Mouse (Mus musculus) hematopoietic stem cell, adult 5-6 weeks (primary cell): Measurements from ENCODE around the gene Gm10134. TPM values are rescaled to one million over a fixed set of nuclear protein-coding genes. Genes with fewer than 3 reads are reported as not detected.

Experiments
- ATAC-seq, 2 experiments: fragments of 125-278 bp in 1 of 2; replicated peaks in 1 of 2; 2 replicates each; pipeline ENCODE4 v1.8.0; 2016 to 2017; ENCODE audit warnings: inconsistent platforms in 2 of 2, mild to moderate bottlenecking in 2 of 2, moderate number of reproducible peaks in 2 of 2, low read depth in 1 of 2, moderate TSS enrichment in 1 of 2; ENCODE audit not compliant: low FRiP score in 2 of 2, poor library complexity in 2 of 2, severe bottlenecking in 2 of 2, insufficient read depth in 1 of 2, low TSS enrichment in 1 of 2
- total RNA-seq: library from RNA; stranded (forward); fragments of 172-1452, 232-1000 nt; gene quantifications from 2 replicates; pipeline ENCODE4 v1.2.3, GENCODE M21; 2017

The Gm10134 gene
- total RNA-seq, 1 experiment from 2014 or later: not detected

DNA sequence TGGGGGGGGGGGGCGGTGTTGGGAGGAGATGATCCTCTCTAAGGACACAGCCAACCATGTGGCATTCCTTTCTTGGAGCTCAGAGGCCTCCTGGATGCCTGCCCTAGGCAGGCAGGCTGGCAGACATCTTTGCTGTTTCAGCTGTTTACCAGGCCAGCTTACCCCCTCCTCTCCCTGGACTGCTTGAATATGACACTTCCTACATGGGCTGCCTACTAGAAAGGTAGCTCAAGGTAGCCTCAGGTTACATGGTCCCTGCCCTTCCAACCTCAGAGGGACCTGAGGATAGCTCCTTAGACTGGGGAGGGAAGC, 32.9 kb downstream of the Gm10134 start:
- ATAC-seq: no peak

DNA sequence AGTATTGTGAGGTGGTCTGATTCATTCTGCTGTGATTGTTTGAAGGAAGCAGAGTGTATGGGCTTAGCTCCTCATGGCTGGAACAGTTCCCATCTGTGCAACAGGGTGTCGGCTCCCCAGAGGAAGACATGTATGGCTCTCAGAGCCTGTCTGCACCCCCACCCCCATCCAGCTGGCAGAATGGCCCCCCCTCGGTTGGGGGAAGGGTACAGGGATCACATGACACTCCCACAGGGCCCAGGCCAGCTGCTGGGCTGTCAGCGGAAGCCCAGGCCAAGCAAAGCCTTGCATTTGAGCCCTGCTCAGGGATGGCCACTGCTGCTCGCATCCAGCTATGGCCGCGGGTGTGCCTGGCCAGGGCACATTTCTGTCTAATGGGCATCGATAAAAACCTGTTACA, 33.3 kb downstream of the Gm10134 start:
- no peak for ATAC-seq

DNA sequence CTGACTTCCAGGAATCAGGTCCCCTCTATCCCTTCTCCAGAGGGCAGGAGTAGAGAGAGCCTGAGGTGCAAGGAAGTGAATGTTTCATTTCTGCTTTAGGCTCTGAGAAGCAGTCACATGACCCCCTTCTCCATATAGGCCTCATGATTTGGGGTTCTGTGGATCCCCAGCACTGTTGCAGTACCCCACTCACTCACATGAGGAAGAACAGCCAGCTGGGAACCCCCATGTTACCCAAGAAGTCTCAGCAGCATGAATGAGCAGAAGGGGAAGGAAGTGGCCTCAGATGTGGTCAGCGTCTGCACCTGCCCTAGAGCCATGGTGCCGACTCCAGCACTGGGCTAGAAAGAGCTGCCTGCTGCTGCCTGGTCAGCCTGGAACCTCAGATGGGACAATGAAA, 34.1 kb downstream of the Gm10134 start:
- ATAC-seq: peak; percentile 93 to 96

DNA sequence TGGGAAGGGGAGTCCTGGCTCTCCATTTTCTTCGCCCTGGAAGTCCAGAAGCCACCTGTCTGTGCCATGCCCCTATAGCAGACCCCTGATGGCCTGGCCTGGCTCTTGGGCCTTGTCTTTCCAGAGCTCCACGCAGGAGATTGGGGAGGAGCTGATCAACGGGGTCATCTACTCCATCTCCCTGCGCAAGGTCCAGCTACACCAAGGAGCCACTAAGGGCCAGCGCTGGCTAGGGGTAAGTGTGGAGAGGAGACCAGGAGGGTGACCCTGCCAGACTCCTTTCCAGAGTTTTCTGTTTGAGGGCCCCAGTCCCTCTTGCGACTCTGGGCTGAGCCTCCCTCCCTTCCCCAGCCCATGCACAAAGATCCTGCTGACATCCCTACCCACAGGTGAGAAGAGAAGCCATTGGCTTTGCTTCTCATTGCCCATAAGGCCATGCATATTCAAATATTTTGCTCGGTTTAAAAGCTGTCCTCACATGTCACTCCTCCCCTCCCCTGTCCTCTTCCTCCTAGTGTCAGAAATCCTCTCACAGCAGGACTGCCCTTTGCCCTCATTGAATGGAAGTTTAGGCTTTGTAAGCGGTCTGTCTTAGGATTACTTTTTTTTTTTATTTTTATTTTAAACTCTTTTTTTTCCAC, 34.8 kb downstream of the Gm10134 start:
- ATAC-seq: no peak

DNA sequence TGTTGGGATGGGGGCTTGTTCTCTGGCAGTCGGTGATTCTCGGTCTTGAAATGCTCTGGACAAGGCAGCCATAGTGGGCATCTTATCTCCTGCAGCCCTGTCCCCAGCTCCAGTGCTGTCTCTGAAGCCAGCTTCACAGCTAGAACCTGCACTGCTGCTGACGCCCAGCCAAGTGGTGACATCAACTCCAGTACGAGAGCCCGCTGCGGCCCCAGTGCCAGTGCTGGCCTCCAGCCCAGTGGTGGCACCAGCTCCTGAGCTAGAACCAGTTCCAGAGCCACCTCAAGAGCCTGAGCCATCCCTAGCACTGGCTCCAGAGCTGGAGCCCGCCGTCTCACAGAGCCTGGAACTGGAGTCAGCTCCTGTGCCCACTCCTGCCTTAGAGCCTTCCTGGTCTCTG, 38.0 kb downstream of the Gm10134 start:
- no peak for ATAC-seq

DNA sequence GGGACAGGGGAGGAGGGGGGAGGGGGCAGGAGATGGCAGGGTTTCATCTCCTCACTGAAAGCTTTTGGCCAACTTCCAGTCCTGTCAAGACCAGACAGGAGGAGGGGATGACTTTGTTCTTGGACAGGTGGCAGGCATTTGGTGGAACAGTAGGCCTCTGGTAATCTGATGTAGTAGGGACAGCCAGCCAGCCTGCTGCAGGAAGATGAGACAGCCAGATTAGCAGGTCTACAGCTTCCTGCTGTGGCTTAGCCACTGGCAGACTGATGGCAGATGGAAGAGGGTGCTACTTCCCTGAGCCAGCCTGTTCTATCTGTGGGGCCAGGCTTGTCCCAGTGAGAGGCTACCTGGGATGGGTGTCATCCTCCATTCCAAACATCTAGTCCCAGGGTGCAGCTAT, 40.1 kb downstream of the Gm10134 start:
- 0 out of 4 replicates have a peak, but pooled peaks of 1 of the 2 experiments have one; percentile 15 for ATAC-seq

DNA sequence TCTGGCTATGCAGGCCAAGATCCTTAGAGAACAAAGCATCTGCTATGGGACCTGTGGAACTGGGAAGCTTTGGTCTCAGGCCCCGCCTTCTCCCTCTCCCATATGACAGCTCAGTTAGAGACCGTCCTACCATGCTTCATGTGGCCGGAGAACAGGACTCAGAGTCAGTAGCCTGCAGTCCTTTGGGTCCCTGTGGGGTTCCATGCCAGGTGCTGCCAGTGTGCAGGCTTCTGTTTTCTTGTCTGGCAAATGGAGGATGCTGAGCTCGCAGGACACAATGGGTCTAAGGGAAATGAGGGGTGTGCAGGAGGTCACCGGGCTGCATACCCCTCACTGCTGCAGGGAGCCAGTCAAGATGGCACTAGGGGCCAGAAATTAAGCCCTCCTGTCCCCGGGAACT, 40.7 kb downstream of the Gm10134 start:
- no peak for ATAC-seq

DNA sequence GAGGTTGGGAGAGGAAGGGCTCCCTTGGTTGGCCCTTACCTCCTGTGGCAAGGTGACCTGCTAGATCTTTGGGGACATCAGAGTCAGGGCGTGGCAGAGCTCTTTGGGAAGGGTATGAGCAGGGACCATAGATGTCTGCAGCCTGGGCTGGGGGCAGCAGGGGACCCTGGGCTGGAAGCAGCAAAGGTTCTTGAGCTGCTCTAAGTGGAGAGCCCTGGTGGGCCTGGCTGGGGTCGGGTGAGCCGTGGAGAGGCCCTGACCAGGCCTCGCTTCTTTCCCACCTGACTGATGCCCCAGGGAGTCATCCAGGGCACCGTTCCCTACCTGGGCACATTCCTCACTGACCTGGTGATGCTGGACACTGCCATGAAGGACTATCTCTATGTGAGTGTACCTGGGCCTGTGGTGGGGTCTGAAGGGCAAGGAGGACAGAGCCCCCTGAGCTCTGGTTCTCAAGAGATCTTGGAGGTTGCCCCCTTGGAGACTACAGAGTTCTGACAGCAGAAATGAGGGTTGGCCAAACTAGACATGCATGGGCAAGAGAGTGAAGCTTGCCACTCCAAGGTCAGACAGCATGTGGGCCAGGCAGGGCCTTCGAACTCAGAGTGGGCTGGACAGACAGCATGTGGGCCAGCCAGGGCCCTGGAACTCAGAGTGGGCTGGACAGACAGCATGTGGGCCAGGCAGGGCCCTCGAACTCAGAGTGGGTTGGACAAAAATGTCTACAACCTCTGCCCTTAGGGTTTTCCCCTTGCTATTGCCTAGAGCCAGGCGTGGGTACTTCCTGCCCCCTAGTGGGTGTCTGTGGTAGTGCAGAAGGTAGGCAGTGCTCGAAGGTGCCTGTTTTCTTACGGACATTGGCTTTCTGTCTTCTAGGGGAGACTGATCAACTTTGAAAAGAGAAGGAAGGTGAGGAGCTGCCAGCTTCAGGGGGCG, 41.6 kb downstream of the Gm10134 start:
- peak; percentile 80 to 86 for ATAC-seq

DNA sequence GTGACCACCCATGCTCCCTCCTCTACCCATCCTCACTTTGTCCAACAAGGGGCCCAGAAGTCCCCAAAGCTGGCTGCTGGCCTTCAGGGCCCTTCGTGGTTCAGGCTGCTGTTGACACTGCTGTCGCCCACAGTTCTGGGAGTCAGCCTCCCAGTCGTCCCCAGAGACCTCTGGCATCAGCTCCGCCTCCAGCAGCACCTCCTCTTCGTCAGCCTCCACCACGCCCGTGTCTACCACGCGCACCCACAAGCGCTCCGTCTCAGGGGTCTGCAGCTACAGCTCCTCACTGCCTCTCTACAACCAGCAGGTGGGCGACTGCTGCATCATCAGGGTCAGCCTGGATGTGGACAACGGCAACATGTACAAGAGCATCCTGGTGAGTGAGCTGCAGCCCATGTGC, 43.3 kb downstream of the Gm10134 start:
- ATAC-seq: no peak

DNA sequence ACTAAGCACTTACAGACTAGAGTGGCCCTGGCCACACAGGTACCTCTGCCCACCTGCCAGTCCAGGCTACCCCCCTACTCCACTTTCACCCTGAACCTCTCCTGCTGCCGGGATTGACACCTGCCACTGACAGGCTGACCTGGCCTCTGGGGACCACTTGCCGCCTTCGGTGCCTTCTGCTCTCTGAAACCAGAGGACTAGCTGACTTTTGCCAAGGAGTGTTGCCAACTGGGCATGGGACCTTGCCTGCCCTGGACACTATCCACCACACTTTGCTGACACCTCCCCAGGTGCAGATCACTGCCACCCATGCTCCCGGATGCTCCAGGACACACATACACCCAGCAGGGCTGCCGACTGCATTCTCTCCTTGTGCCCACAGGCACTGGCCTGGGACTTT, 46.4 kb downstream of the Gm10134 start:
- ATAC-seq: no peak

Other genes starting within 250 kb of the Gm10134 start
- 8.6 and 11.7 TPM in 2 replicates for gene Ppp1r26, start 59.3 kb upstream of the Gm10134 start, total RNA-seq
- gene 1700007K13Rik, start 39.8 kb upstream of the Gm10134 start, total RNA-seq: not detected in 2 replicates
- gene Mrps2, start 38.0 kb upstream of the Gm10134 start, total RNA-seq: 26.6 and 31.9 TPM in 2 replicates
- gene Gbgt1, start 9.2 kb upstream of the Gm10134 start, total RNA-seq: not detected in 2 replicates
- gene Ralgds, start 7.0 kb downstream of the Gm10134 start, total RNA-seq: 12.0 and 20.9 TPM in 2 replicates
- not detected in 2 replicates for gene Cel, start 57.3 kb downstream of the Gm10134 start, total RNA-seq
- gene Gtf3c5, start 77.7 kb downstream of the Gm10134 start, total RNA-seq: 15.8 and 31.2 TPM in 2 replicates
- gene Gfi1b, start 115.9 kb downstream of the Gm10134 start, total RNA-seq: 16.4 and 23.5 TPM in 2 replicates
- gene Tsc1, start 135.1 kb downstream of the Gm10134 start, total RNA-seq: 22.8 and 23.5 TPM in 2 replicates
- 1.4 and 3.1 TPM in 2 replicates for gene Spaca9, start 193.6 kb downstream of the Gm10134 start, total RNA-seq
- 0.15 and 0.38 TPM in 2 replicates for gene Ak8, start 194.1 kb downstream of the Gm10134 start, total RNA-seq